Mouse (Mus musculus) layer of hippocampus, adult 18-20 months (tissue): ENCODE data around the gene Sox9. TPM values are rescaled to one million over a fixed set of nuclear protein-coding genes. Genes with fewer than 3 reads are reported as not detected.

Source experiments
- DNase-seq, 2 experiments: peaks; one replicate each; pipeline ENCODE4 v3.0.0; 2022; ENCODE audit warnings: low spot score in 2 of 2
- long read RNA-seq: library from polyadenylated mRNA; stranded (forward); transcript quantifications from one replicate; pipeline ENCODE4 v2.0.0, GENCODE M21; 2021
- total RNA-seq, 2 experiments: library from RNA; stranded (reverse); gene quantifications; 2 replicates each; pipeline ENCODE4 v1.2.3; 2021

Sox9 gene
- total RNA-seq = 10 to 100 TPM; 24.7 to 35.0 TPM
- long read RNA-seq, full-length matches to known transcripts = 6 of 9 reads
- long read RNA-seq, partial matches to known transcripts = 0 of 9 reads
- long read RNA-seq, other reads (novel, unspliced or antisense) = 3 of 9 reads

GRCm38 (mm10) chr11:112781994-112782356 lies at the start of gene Sox9:
Gene Sox9 (plus strand): TSS chr11:112782224.
- DNase-seq = peak; percentile 71 to 81

- DNase-seq = peak; percentile 27 to 74
Measured at GRCm38 (mm10) chr11:112732401-112732800, 49.6 kb upstream of the Sox9 start.

GRCm38 (mm10) chr11:112737071-112737470 lies 45.0 kb upstream of the Sox9 start:
- no peak for DNase-seq

- DNase-seq = no peak
Measured at GRCm38 (mm10) chr11:112739681-112740080, 42.3 kb upstream of the Sox9 start.

GRCm38 (mm10) chr11:112756516-112756915 lies 25.5 kb upstream of the Sox9 start:
- no peak for DNase-seq

GRCm38 (mm10) chr11:112758056-112758455 lies 24.0 kb upstream of the Sox9 start:
- DNase-seq = no peak

GRCm38 (mm10) chr11:112766956-112767355 lies 15.1 kb upstream of the Sox9 start:
- no peak for DNase-seq

- no peak for DNase-seq
Measured at GRCm38 (mm10) chr11:112767531-112768041, 14.4 kb upstream of the Sox9 start.

- no peak for DNase-seq
Measured at GRCm38 (mm10) chr11:112772791-112773355, 9.2 kb upstream of the Sox9 start.

- DNase-seq = peak in 1 of 2 experiments; percentile 47
Measured at GRCm38 (mm10) chr11:112779762-112780161, 2.3 kb upstream of the Sox9 start.

GRCm38 (mm10) chr11:112780394-112780920 lies 1.6 kb upstream of the Sox9 start:
- DNase-seq = no peak

GRCm38 (mm10) chr11:112781035-112781911 lies 751 bp upstream of the Sox9 start:
- DNase-seq = peak; percentile 71 to 88

GRCm38 (mm10) chr11:112782357-112783121 lies 515 bp downstream of the Sox9 start:
- peak; percentile 23 to 32 for DNase-seq

GRCm38 (mm10) chr11:112783401-112784346 lies 1.6 kb downstream of the Sox9 start:
- DNase-seq = no peak

GRCm38 (mm10) chr11:112784347-112784902 lies 2.4 kb downstream of the Sox9 start:
- DNase-seq = no peak

GRCm38 (mm10) chr11:112784903-112785381 lies 2.9 kb downstream of the Sox9 start:
- DNase-seq = peak in 1 of 2 experiments; percentile 24

- no peak for DNase-seq
Measured at GRCm38 (mm10) chr11:112785581-112785980, 3.6 kb downstream of the Sox9 start.

GRCm38 (mm10) chr11:112786427-112786826 lies 4.4 kb downstream of the Sox9 start:
- DNase-seq = no peak

GRCm38 (mm10) chr11:112788296-112788695 lies 6.3 kb downstream of the Sox9 start:
- no peak for DNase-seq
